Mouse (Mus musculus) urinary bladder, postnatal 4 days (tissue): ENCODE results near the gene Sap30bp.

Experiments used
- DNase-seq, 2 experiments: peaks; one replicate each; pipeline ENCODE4 v3.0.0; 2021 to 2022; ENCODE audit warnings: low spot score in 2 of 2

Gene Sap30bp

GRCm38 (mm10) chr11:115904956-115905790 lies 27.9 kb upstream of the Sap30bp start:
- peak in 1 of 2 experiments; percentile 60 for DNase-seq

- no peak for DNase-seq
Observed at GRCm38 (mm10) chr11:115906116-115906515, 27.0 kb upstream of the Sap30bp start.

- DNase-seq: no peak
Observed at GRCm38 (mm10) chr11:115906521-115906920, 26.6 kb upstream of the Sap30bp start.

GRCm38 (mm10) chr11:115911134-115911561 lies 21.9 kb upstream of the Sap30bp start:
- no peak for DNase-seq

- DNase-seq: no peak
Observed at GRCm38 (mm10) chr11:115911632-115912376, 21.3 kb upstream of the Sap30bp start, which contains the start of gene Smim6. Gene Smim6 (plus strand): TSS chr11:115912017.

GRCm38 (mm10) chr11:115916579-115916978 lies 16.5 kb upstream of the Sap30bp start:
- DNase-seq: no peak

- no peak for DNase-seq
Observed at GRCm38 (mm10) chr11:115918637-115919036, 14.4 kb upstream of the Sap30bp start.

- no peak for DNase-seq
Observed at GRCm38 (mm10) chr11:115919073-115919472, 14.0 kb upstream of the Sap30bp start.

- DNase-seq: no peak
Observed at GRCm38 (mm10) chr11:115920110-115920818, 12.8 kb upstream of the Sap30bp start.

- no peak for DNase-seq
Observed at GRCm38 (mm10) chr11:115921986-115922385, 11.1 kb upstream of the Sap30bp start.

- DNase-seq: no peak
Observed at GRCm38 (mm10) chr11:115929031-115929430, 4.1 kb upstream of the Sap30bp start.

GRCm38 (mm10) chr11:115929818-115930217 lies 3.3 kb upstream of the Sap30bp start:
- DNase-seq: no peak

- no peak for DNase-seq
Observed at GRCm38 (mm10) chr11:115931235-115931634, 1.8 kb upstream of the Sap30bp start.

GRCm38 (mm10) chr11:115933747-115934110 lies 647 bp downstream of the Sap30bp start:
- no peak for DNase-seq

- DNase-seq: no peak
Observed at GRCm38 (mm10) chr11:115939690-115940329, 6.7 kb downstream of the Sap30bp start.

GRCm38 (mm10) chr11:115941980-115942379 lies 8.9 kb downstream of the Sap30bp start:
- no peak for DNase-seq

GRCm38 (mm10) chr11:115945247-115945646 lies 12.2 kb downstream of the Sap30bp start:
- no peak for DNase-seq

- no peak for DNase-seq
Observed at GRCm38 (mm10) chr11:115946221-115946828, 13.2 kb downstream of the Sap30bp start.

- DNase-seq: no peak
Observed at GRCm38 (mm10) chr11:115948316-115948715, 15.2 kb downstream of the Sap30bp start.

GRCm38 (mm10) chr11:115950719-115951118 lies 17.6 kb downstream of the Sap30bp start:
- DNase-seq: no peak

- DNase-seq: no peak
Observed at GRCm38 (mm10) chr11:115954712-115955111, 21.6 kb downstream of the Sap30bp start.
